Mouse (Mus musculus): ENCODE data around the gene Ddx54. TPM values are rescaled to one million over a fixed set of nuclear protein-coding genes. Genes with fewer than 3 reads are reported as not detected.

The Ddx54 gene
- total RNA-seq, 1 experiment from 2014 or later = 50.5 TPM

GRCm38 (mm10) chr5:120612822-120613604, 474 bp downstream of the Ddx54 start:
- peak; percentile 100 for DNase-seq

GRCm38 (mm10) chr5:120615903-120616302, 3.4 kb downstream of the Ddx54 start:
- no peak for DNase-seq

GRCm38 (mm10) chr5:120618778-120619177, 6.2 kb downstream of the Ddx54 start:
- DNase-seq = no peak

- DNase-seq = peak; percentile 67
These were observed 6.7 kb downstream of the Ddx54 start for GRCm38 (mm10) chr5:120619201-120619600.

- DNase-seq = peak; percentile 87
These were observed 8.0 kb downstream of the Ddx54 start for GRCm38 (mm10) chr5:120620375-120621077.

GRCm38 (mm10) chr5:120621078-120621765, 8.7 kb downstream of the Ddx54 start:
- no peak for DNase-seq

GRCm38 (mm10) chr5:120621846-120622197, 9.3 kb downstream of the Ddx54 start:
- DNase-seq = no peak

GRCm38 (mm10) chr5:120622198-120622851, 9.8 kb downstream of the Ddx54 start:
- no peak for DNase-seq

- DNase-seq = no peak
These were observed 11.9 kb downstream of the Ddx54 start for GRCm38 (mm10) chr5:120624427-120624826.

DNA sequence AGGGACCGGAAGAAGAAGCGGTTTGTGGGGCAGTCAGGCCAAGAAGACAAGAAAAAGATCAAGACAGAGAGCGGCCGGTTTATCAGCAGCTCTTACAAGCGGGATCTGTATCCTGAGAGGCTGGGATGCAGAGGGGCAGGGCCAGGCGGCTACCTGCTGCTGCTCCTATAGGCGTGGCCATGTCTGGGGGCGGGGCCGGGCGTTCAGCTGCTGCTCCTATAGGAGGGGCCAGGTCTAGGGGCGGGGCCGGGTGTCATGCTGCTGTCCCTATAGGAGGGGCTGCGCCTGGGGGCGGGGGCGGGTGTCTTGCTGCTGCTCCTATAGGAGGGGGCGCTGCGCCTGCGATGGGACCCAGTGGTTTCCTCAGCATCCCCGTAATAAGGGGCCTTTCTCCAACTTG, 13.9 kb downstream of the Ddx54 start:
- DNase-seq = no peak

- no peak for DNase-seq
These were observed 15.2 kb downstream of the Ddx54 start for GRCm38 (mm10) chr5:120627515-120628300.

GRCm38 (mm10) chr5:120628624-120629023, 16.1 kb downstream of the Ddx54 start:
- DNase-seq = no peak

DNA sequence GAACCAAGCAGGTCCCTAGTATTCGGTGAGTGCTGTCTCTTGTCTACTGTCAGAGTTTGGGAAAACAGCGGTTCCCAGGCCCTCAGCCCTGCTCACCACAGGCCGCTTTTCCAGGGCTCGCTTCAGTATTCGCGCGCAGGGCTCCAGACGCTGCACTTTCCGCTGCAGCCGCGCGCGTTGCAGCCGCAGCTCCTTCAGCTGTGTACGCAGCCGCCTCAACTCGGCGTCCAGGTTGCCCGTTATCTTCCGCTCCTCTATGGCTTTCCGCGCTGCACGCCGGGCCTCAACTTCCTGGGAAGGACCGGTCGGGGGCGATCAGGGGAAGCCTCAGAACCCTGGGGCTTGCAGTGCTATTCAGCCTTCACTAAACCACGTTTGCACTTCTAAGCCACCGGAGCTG, 18.6 kb downstream of the Ddx54 start:
- no peak for DNase-seq

GRCm38 (mm10) chr5:120631892-120632291, 19.4 kb downstream of the Ddx54 start:
- no peak for DNase-seq

DNA sequence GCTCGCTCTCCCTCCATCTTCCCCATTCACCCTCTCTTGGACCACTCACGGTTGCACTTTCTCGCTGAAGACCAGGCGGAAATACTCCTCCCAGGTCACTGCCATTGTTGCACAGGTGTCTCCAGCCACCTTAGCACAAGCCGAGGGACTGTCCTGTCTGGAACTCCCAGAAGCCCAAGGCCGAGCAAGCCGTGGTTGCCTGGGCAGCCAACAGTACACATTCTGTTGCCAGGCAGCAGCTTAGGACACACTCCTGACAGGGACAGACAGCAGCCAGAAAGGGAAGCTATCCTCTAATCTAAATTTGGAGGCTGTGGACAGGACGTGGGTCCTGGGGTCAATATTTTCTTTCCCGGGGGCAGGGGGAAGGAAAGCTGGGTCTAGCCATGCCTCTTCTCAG, 21.6 kb downstream of the Ddx54 start, which contains the start of gene Cfap73:
Gene Cfap73 (minus strand): TSS at position 105 of the 400 bp plus-strand sequence.
- DNase-seq = peak; percentile 64

DNA sequence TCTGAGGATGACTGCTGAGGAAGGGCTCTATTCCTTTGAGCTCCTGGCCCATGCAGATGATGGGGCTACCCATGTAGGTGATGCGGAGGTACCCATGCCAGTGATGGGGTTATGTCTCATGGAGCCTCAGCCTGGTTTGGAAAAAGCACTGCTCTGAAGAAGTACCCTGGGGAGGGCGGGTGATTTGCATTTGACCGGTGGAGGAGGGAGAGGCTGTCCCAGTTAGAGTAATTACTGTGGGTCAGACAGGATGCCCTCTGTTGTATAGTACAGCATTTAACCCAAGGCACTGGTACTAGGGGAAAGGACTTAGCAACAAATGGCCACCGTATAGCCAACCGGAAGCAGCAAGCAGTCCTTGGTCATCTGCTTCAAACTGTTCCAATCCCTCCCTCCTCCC, 22.3 kb downstream of the Ddx54 start:
- no peak for DNase-seq

DNA sequence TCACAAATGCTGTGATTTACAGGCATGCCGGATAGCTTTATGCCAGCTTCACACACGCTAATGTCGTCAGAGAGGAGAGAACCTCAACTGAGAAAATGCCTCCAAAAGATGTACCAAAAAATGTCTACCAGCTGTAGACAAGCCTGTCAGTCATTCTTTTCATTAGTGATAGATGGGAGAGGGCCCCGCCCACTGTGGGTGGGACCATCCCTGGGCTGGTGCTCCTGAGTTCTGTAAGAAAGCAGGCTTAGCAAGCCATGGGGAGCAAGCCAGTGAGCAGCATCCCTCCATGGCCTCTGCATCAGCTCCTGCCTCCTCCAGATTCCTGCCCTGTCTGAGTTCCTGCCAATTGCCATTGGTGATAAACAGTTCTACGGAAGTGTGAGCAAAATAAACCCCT, 23.1 kb downstream of the Ddx54 start:
- no peak for DNase-seq

- DNase-seq = no peak
These were observed 27.6 kb downstream of the Ddx54 start for GRCm38 (mm10) chr5:120640094-120640493.

GRCm38 (mm10) chr5:120643365-120644085, 31.0 kb downstream of the Ddx54 start:
- DNase-seq = peak; percentile 77

GRCm38 (mm10) chr5:120644227-120644626, 31.7 kb downstream of the Ddx54 start:
- peak; percentile 43 for DNase-seq

DNA sequence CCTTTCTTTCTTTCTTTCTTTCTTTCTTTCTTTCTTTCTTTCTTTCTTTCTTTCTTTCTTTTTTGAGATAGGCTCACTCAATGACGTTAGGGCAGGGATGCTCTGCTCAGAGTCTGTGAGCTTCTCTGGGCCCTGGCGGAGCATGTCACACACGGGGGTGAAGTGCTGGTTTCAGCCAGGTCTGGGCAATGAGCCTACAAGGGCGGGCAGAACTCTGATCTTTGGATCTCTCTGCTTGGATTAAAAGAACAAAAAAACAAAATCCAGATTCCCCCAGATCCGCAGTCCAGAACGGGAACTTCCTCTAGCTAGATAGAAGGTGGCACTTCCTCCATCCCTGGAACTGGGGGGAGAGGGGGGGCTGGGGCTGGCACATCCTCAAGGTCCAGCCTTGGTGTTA, 33.3 kb downstream of the Ddx54 start:
- DNase-seq = peak; percentile 63
